Mouse (Mus musculus): ENCODE measurements around the gene Pop4.

DNA sequence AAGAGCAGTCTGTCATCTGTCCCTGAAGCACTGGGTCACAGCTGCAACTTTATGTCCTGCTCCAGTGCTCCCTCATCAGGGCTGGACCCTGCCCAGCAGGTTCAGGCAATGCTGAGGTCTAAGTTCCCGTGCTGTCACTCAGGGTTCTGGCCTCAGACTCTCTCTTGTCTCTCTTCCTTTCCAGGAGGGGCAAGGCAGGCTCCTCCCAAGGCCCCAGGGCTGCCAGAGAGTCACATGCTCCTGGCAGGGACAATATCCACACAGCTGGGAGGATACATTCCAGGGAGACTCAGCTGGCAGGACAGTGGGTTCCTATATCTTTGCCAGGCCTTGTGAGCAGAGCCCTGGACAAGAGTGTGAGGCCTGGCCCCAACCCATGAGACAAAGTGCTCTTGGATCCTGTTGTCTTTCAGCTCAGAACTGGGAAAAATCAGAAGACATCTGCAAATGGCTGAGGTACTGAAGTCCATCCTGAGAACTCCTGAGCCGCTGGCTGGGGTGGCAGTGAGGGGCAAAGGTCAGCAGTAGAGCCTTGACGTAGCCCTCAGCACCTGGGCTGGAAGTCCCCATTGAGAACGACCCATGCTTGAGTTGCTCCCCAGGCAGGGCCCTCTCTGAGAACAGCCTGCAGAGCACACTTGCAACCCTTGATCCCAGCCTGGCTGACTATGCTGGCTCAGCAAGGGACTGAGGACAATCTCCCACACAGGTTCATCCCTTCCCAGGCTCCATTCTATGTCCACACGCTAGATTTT is 53.6 kb downstream of the Pop4 start:
- TF ChIP-seq GATA1 (IDR thresholded peaks at IDR 0.05; ENCODE audit: low read length) (no peak), TAL1 (IDR thresholded peaks at IDR 0.05; ENCODE audit: low read length) (no peak)
